Mouse (Mus musculus): ENCODE measurements around the gene Kcne1l. TPM values are rescaled to one million over a fixed set of nuclear protein-coding genes. Genes with fewer than 3 reads are reported as not detected.
A peak's percentile ranks its signal among the peaks of the same experiment; 100 is the strongest.

The Kcne1l gene
- total RNA-seq (2014; fragmentation: Nextera tagmentation) (not detected in 2 replicates), total RNA-seq (2017) (not detected in 2 replicates)

DNA sequence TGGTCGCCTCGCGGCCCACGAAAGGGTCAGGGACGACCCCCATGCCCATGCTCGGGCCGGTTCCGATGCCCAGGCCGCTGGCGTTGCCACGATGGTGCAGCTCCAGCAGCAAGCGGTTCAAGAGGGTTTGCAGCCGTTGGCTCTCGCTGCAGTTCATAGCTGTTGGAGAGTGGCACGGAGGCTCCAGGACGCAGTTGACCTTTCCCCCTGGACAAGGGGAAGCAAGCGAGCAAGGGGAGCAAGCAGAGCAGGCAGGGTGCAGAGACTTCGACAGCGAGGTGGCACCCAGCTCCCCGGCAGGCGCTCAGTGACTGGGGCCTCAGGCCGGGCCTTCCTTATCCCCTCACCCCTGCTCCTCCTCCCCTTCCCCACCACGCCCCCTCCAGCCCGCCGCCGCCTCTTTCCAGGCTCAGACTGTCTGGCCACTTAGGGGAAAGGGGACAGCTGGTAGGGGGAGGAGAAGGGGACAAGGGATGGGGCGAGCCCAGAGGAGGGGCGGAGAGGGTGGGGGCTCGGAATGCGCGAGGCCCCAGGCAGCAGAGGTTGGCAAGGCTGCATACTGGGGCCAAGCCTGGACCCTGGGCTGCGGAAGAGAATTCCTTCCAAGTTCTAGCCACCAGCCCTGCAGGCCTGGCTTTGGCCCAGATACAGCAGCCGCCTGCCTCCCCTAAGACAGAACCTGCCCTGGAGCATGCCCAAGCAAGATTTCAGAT, at the start of gene Kcne1l:
TSS of gene Kcne1l (minus strand) at position 426 of the 713 bp plus-strand sequence.
- ATAC-seq (replicated peaks; ENCODE audit: poor library complexity, severe bottlenecking): peak; percentile 22; the same call in 1 of the 2 replicates

DNA sequence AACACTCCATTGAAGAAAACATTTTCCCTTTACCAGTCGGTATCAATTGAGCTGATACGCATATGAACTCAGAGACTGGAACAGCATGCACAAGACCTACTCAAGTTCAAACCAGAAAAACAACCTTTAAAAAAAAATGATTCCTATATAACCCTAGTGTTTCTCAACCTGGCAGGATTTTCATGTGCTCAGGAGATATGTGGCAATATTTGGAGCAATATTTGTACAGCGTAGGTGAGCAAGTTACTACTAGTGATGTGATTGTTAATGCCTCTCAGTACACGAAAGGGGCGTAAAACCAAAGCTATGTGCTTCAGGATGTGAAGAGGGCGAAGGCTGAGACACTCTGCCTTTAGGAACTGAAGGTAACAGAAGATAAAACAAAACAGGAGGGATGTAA, 30.1 kb upstream of the Kcne1l start:
- ATAC-seq (replicated peaks; ENCODE audit: poor library complexity, severe bottlenecking): no peak

DNA sequence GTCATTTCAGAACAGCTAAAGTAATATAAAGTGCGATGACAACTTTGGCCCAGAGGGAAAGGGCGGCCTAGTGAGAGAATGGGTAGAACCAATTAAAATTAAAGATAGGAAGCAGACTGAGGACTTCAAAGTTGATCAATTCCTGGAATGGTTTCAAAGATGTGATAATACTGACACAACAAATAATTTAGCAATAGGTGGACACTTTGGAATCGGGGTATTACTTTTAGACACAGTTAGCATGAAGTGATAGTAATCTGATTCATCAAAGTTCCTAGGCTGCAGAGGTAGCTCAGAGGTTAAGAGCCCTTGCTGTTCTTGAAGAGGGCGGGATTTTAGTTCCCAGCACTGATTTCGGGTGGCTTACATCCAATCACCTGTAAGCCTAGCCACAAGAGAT, 29.4 kb upstream of the Kcne1l start:
- no peak for ATAC-seq (replicated peaks; ENCODE audit: poor library complexity, severe bottlenecking)

DNA sequence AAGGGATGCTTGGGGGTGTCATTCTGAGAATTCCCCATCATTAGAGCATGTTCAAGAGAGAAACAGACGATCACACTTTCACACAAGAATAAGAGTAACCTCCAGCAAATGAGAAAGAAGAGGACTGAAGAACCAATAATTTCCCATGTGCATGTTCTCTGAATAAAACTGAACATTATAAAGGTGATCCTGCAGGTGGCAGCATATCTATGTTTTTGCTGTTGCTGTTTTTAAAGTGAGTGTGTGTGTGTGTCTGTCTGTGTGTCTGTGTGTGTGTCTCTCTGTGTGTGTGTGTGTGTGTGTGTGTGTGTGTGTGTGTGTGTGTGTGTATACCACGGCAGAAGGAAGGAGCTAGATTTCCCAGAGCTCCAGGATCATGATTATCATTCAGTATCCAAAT, 19.7 kb upstream of the Kcne1l start:
- no peak for ATAC-seq (replicated peaks; ENCODE audit: poor library complexity, severe bottlenecking)

DNA sequence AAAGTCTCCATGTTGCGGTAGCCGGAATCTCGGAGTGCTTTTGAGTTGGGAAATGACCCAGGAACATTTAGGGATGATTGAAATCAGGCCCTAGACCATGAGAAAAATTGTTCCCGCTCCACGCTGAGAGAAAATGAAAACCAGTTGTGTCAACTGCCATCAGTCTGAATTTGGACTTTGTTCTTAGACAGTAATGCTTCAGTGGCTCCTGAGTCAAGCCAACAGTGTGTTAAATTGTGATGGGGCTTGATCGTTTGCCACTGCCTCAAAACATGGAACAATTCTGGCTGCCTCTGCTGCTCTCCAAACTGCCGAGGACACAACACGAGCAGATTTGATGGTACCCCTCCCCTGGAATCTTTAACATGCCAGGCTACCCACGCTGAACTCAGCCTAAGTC, 10.0 kb upstream of the Kcne1l start:
- no peak for ATAC-seq (replicated peaks; ENCODE audit: poor library complexity, severe bottlenecking)

DNA sequence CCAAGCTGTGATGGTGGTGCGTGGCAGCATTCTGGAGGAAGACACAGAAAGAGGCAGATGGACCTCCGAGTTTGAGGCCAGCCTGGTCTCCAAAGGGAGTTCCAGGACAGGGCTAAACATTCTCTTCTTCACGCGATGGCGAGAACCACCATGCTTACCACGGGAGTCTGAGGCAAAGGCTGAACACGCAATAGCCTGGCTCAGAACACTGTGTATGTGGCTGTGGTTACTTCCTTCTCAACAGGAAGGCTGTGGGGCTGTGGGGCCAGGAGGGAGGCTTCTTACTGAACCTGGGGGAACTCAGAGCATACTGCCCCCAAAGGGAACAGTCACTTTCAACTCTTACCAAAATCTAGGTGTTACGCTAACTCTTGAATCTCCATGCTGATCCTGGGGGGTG, 9.2 kb upstream of the Kcne1l start:
- peak; percentile 97 for ATAC-seq (replicated peaks; ENCODE audit: poor library complexity, severe bottlenecking)

DNA sequence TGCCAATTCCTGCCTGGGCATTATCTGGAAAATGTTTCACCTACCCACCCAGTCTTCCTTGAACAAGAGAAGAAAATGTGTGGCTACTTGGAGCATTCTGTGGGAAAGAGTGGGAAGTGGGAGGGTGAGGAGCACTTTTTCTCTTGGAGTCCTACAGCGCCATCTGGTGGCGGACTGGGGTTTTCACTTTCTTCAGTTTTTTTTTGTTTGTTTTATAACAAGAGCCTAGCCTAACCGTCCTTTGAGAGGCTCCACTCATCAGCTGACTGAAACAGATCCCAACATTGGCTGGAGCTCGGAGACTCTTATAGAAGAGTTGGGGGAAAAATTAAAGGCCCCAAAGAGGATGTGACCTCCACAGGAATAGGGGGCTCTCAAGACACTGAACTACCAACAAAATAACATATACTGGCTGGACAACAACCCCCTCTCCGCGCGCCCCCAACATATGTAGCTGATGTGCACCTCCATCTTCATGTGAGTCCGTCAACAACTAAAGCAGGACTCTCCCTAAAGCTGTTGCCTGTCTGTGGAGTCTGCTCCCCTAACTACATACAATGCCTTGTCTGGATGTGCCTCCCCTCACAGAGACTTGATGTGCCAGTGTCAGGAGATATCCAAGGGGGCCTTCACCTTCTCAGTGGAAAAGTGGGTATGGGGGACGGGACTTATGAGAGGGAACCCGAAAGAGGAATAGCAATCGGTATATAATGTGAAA, 8.4 kb upstream of the Kcne1l start:
- ATAC-seq (replicated peaks; ENCODE audit: poor library complexity, severe bottlenecking): peak; percentile 62

DNA sequence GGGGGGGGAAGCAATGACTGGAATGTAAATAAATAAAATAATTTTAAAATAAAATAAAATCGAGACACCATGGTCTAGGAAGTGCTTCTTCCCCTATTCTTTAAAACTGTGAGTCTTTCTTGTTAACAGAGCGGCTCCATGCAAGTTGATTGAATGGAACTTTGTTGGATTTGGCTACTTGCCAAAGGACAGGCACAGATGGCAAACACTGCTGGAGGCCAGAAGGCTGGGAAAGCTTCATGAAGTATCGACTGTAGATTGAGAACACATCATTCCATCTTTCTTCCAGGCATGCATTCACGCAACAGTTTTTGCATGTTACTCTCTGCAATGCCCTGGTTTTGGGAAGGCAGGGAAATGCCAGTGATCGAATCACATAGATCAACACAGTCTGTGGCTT, 4.3 kb upstream of the Kcne1l start:
- ATAC-seq (replicated peaks; ENCODE audit: poor library complexity, severe bottlenecking): no peak

DNA sequence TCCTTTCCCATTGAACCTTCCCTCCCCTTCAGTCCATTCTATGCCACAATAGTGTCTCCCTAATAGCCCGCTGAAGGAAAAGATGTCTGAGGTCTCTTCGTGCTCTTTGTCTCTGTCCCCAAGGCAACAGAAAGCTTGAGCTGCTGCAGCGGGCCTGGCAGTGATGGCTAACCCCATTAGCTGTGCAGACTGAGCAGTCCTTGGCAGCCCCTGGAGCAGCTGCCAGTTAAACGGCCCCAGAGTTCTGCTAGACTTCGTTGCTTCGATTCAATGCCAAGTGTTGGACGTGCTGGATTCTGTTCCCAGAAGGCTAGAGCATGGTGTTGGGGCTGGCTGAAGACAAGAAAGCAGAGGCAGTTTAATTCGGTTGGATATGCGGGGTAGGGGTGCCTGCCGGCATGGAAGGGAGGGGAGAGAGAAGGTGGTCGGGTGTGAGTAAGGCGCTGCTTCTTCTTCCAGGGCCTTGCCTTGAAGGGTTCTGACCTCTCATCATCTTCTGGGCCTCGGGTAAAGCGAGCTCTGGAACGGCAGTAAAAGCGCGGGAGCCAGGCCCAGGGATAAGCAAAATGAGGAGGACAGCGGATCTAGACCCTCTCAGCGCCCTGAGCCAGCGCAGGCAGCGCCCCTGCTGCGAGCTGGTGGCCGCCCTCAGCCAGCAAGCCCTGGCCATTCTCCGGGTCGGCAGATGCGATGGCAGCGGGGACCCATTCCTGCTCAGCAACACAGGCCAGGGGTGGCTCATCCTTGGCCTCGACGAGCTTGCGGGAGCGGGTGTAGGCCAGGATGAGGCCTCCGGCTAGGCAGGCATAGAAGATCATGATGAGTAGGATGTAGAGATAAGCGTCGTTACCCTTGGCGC, 855 bp downstream of the Kcne1l start:
- no peak for ATAC-seq (replicated peaks; ENCODE audit: poor library complexity, severe bottlenecking)

DNA sequence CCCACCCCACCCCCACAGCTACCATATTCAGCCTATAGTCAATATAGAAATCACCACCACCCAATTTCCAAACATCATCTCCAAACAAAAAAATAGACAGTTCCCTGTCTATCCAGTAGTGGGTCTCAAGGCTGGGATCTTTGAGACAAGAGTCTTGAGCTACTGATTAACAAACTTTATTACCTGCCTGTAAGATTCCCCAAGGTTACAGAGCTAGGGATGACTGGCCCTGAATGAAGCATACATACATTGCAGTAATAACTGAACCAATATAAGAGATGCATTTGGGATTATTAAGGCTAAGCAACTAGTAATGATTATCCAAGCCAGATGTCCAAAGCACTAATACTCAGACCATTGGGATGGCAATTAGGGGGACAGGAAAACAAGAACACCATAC, 1.5 kb downstream of the Kcne1l start:
- no peak for ATAC-seq (replicated peaks; ENCODE audit: poor library complexity, severe bottlenecking)

DNA sequence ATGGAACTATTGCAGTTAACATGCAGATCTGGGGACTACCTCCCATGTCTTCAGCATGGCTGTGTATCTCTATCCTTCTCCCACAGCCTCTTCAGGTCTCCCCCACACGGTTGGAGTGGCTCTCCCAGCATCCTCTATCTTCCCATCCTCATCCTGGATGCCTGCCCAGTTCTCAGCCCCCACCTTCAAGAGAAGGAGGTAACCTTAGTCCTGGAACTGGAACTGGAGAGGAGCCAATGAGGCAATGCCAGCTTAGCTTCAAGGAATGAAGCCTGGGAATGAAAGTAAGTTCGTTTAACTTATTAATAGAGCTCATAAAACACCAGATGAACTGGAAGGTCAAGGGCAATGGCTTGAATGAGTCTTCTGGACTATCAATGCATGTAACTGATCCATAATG, 2.6 kb downstream of the Kcne1l start:
- no peak for ATAC-seq (replicated peaks; ENCODE audit: poor library complexity, severe bottlenecking)

DNA sequence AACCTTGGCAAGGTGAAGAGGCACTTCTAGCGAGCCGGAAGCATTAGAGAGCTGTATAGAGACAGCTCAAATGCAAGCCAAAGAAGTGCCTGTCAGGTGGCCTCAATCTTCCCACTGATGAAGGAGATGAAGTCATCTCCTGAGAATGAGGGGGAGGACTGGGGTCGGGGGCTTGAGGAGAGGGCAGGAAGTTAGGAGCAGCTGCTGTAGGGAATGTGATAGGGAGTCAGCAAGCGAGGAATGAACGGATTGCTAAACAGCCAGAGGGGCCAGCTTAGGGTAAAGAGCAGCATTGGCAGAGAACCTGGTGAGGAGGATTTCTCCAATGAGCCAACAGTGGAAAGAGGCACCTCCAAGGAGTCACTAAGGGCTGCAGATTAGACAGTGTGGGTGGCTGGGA, 20.2 kb downstream of the Kcne1l start:
- ATAC-seq (replicated peaks; ENCODE audit: poor library complexity, severe bottlenecking): no peak

DNA sequence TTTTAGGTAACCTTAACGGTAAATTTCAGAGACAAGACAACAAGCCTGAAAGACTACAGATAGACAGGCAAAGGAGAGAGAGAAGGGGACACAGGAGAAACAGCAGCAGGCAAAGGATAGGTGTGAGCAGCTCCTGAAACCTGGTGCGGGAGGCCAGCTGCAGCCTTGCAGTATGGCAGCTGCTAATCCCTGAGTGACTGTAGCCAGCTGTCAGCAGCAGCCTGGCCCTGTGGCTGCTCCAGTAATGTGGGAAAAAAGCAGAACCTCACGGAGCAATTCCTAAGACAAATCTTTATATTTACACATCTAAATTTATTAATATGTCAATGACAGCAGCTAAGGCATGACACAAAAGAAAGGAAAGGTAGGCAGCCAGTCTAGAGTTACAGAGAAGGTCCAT, 29.5 kb downstream of the Kcne1l start:
- no peak for ATAC-seq (replicated peaks; ENCODE audit: poor library complexity, severe bottlenecking)

DNA sequence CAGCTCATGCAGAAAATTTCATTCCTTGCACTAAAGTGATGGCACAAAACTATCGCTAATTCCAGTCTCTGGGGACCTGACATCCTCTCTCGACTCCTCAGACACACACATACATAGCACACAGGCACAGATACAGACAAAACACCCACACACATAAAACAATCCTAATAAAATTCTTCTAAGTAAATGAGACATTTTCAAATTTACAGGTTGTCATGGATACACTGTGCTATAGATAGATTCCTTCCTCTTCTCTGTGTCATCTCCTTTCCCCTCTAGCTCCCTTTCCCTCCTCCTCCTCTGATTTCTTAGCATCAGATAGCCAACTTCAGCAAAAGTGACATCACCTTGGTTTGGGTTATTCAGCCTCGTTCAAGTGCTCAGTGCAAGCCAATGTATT, 30.1 kb downstream of the Kcne1l start:
- ATAC-seq (replicated peaks; ENCODE audit: poor library complexity, severe bottlenecking): no peak

Other genes with a start within 250 kb of the Kcne1l start
- gene Gucy2f, start 109.4 kb downstream of the Kcne1l start, total RNA-seq (2014; fragmentation: Nextera tagmentation): not detected in 2 replicates
- not detected in 2 replicates for gene Gucy2f, start 109.4 kb downstream of the Kcne1l start, total RNA-seq (2017)
- gene Nxt2, start 79.5 kb downstream of the Kcne1l start, total RNA-seq (2014; fragmentation: Nextera tagmentation): 5.0 and 7.4 TPM in 2 replicates
- gene Nxt2, start 79.5 kb downstream of the Kcne1l start, total RNA-seq (2017): 17.0 and 20.7 TPM in 2 replicates
- gene Acsl4, start 84.2 kb upstream of the Kcne1l start, total RNA-seq (2014; fragmentation: Nextera tagmentation): 18.2 and 18.6 TPM in 2 replicates
- 30.2 and 31.4 TPM in 2 replicates for gene Acsl4, start 84.2 kb upstream of the Kcne1l start, total RNA-seq (2017)